Mouse (Mus musculus): ENCODE results near the gene Agrp. TPM values are rescaled to one million over a fixed set of nuclear protein-coding genes. Genes with fewer than 3 reads are reported as not detected.
A peak's percentile ranks its signal among the peaks of the same experiment; 100 is the strongest.

Gene Agrp
- total and polyA plus RNA-seq, 3 experiments: 0.63 TPM; not detected in 2

DNA sequence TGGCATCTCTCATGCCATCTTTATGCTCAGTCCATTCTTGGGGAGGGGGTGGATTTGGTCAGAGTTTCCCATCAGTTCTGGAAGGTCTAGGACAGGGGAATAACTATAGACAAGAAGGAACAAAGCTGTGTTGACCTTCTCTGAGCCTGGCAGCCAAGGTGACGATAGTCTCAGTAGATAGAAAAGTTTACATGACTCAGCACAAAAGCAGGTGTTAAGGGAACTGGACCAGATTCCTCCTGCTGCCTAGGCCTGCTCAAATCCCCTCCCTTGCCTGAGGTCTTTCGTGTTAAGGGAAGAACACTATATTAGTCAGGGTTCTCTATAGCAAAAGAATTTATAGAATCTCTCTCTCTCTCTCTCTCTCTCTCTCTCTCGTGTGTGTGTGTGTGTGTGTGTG lies 57.5 kb downstream of the Agrp start:
- H3K27me3 ChIP-seq (ENCODE audit: control insufficient read depth in 1 of 2, insufficient read depth in 2 of 2, low read length in 2 of 2): no peaks in the 10 kb centered on the region
- 0 out of 4 replicates have a peak, but pooled peaks cover 0 to 3% of the 10 kb centered on the region in 2 experiments for H3K4me1 ChIP-seq (ENCODE audit: control insufficient read depth in 1 of 2, insufficient read depth in 2 of 2, low read length in 2 of 2)
- no peaks in the 10 kb centered on the region for H3K79me2 ChIP-seq (ENCODE audit: control insufficient read depth, insufficient read depth, low read length, poor library complexity)
- no peak overlapping the region for H3K27ac ChIP-seq (ENCODE audit: control insufficient read depth, low read depth, low read length)
- no peak overlapping the region for H3K4me3 ChIP-seq (ENCODE audit: control insufficient read depth in 1 of 2, insufficient read depth in 1 of 2, low read depth in 2 of 2, low read length in 2 of 2)
- H3K36me3 ChIP-seq (ENCODE audit: control insufficient read depth in 1 of 2, insufficient read depth in 2 of 2, low read length in 2 of 2): peaks cover 0 to 3% of the 10 kb centered on the region in 2 experiments; a peak in 1 of 4 replicates
- DNase-seq (ENCODE audit: low read depth, low spot score): no peak
- TF ChIP-seq MAFK (IDR thresholded peaks at IDR 0.05; ENCODE audit: borderline replicate concordance, low read depth, low read length): peak; percentile 79
- no peak for TF ChIP-seq MAZ (IDR thresholded peaks at IDR 0.05; ENCODE audit: low read depth, low read length)
- peak; percentile 30; the same call in 1 of the 2 replicates for TF ChIP-seq ETS1 (IDR thresholded peaks at IDR 0.05; ENCODE audit: low read depth, low read length)
- no peak for TF ChIP-seq POLR2A (IDR thresholded peaks at IDR 0.05; ENCODE audit: control insufficient read depth in 1 of 2, insufficient read depth in 1 of 2, low read depth in 1 of 2, low read length in 2 of 2, poor library complexity in 1 of 2)
- H3K9ac ChIP-seq (ENCODE audit: control insufficient read depth, low read depth, low read length, poor library complexity, severe bottlenecking): no peak overlapping the region
- no peaks in the 10 kb centered on the region for H3K9me3 ChIP-seq (replicated peaks; ENCODE audit: insufficient read depth, low read length)

GRCm38 (mm10) chr8:105575538-105575937 lies 61.7 kb downstream of the Agrp start:
- Histone ChIP-seq H3K36me3 (ENCODE audit: control insufficient read depth in 1 of 2, insufficient read depth in 2 of 2, low read length in 2 of 2) (peaks cover 0 to 7% of the 10 kb centered on the region in 2 experiments; a peak in 2 of 4 replicates), H3K27ac (ENCODE audit: control insufficient read depth, low read depth, low read length) (no peak overlapping the region), H3K4me1 (ENCODE audit: control insufficient read depth in 1 of 2, insufficient read depth in 2 of 2, low read length in 2 of 2) (peaks cover 0 to 9% of the 10 kb centered on the region in 2 experiments; a peak in 1 of 4 replicates), H3K27me3 (ENCODE audit: control insufficient read depth in 1 of 2, insufficient read depth in 2 of 2, low read length in 2 of 2) (no peaks in the 10 kb centered on the region), H3K4me3 (ENCODE audit: control insufficient read depth in 1 of 2, insufficient read depth in 1 of 2, low read depth in 2 of 2, low read length in 2 of 2) (no peak overlapping the region), H3K79me2 (ENCODE audit: control insufficient read depth, insufficient read depth, low read length, poor library complexity) (no peaks in the 10 kb centered on the region), H3K9me3 (replicated peaks; ENCODE audit: insufficient read depth, low read length) (no peaks in the 10 kb centered on the region), H3K9ac (ENCODE audit: control insufficient read depth, low read depth, low read length, poor library complexity, severe bottlenecking) (no peak overlapping the region)
- no peak for TF ChIP-seq SMC3 (IDR thresholded peaks at IDR 0.05; ENCODE audit: low read depth, low read length)
- DNase-seq (ENCODE audit: low read depth, low spot score): no peak

GRCm38 (mm10) chr8:105574741-105575140 lies 62.5 kb downstream of the Agrp start:
- no peaks in the 10 kb centered on the region for H3K27me3 ChIP-seq (ENCODE audit: control insufficient read depth in 1 of 2, insufficient read depth in 2 of 2, low read length in 2 of 2)
- no peak overlapping the region for H3K4me3 ChIP-seq (ENCODE audit: control insufficient read depth in 1 of 2, insufficient read depth in 1 of 2, low read depth in 2 of 2, low read length in 2 of 2)
- no peaks in the 10 kb centered on the region for H3K79me2 ChIP-seq (ENCODE audit: control insufficient read depth, insufficient read depth, low read length, poor library complexity)
- no peak overlapping the region for H3K9ac ChIP-seq (ENCODE audit: control insufficient read depth, low read depth, low read length, poor library complexity, severe bottlenecking)
- no peaks in the 10 kb centered on the region for H3K9me3 ChIP-seq (replicated peaks; ENCODE audit: insufficient read depth, low read length)
- TF ChIP-seq MYC (IDR thresholded peaks at IDR 0.05; ENCODE audit: low read depth, low read length) (no peak), GATA1 (IDR thresholded peaks at IDR 0.05; ENCODE audit: low read depth, low read length) (no peak), ZKSCAN1 (IDR thresholded peaks at IDR 0.05; ENCODE audit: low read depth, low read length) (no peak), ELF1 (IDR thresholded peaks at IDR 0.05; ENCODE audit: low read depth, low read length) (no peak), MEF2A (IDR thresholded peaks at IDR 0.05; ENCODE audit: extremely low read depth, insufficient replicate concordance, low read depth, low read length, poor library complexity, severe bottlenecking) (no peak), POLR2A (IDR thresholded peaks at IDR 0.05; ENCODE audit: control insufficient read depth in 1 of 2, insufficient read depth in 1 of 2, low read depth in 1 of 2, low read length in 2 of 2, poor library complexity in 1 of 2) (no peak), MYB (IDR thresholded peaks at IDR 0.05; ENCODE audit: low read depth, low read length) (no peak), ZMIZ1 (IDR thresholded peaks at IDR 0.05; ENCODE audit: low read depth, low read length) (no peak), TCF12 (IDR thresholded peaks at IDR 0.05; ENCODE audit: low read depth, low read length) (no peak), ZNF384 (IDR thresholded peaks at IDR 0.05; ENCODE audit: low read depth, low read length) (no peak), CTCF (IDR thresholded peaks at IDR 0.05 in 2 of 3, conservative IDR thresholded peaks at IDR 0.05 in 1 of 3; ENCODE audit: control insufficient read depth in 1 of 3, insufficient read depth in 1 of 3, low read depth in 2 of 3, low read length in 3 of 3, poor library complexity in 1 of 3, severe bottlenecking in 1 of 3) (no peak), MAZ (IDR thresholded peaks at IDR 0.05; ENCODE audit: low read depth, low read length) (no peak), CHD1 (IDR thresholded peaks at IDR 0.05; ENCODE audit: low read depth, low read length) (no peak), BHLHE40 (IDR thresholded peaks at IDR 0.05; ENCODE audit: borderline replicate concordance, low read depth, low read length) (no peak), JUND (IDR thresholded peaks at IDR 0.05; ENCODE audit: low read depth, low read length) (no peak), POLR2AphosphoS2 (IDR thresholded peaks at IDR 0.05; ENCODE audit: low read length) (no peak), ZC3H11A (IDR thresholded peaks at IDR 0.05; ENCODE audit: low read depth, low read length) (no peak)
- H3K36me3 ChIP-seq (ENCODE audit: control insufficient read depth in 1 of 2, insufficient read depth in 2 of 2, low read length in 2 of 2): peaks cover 0 to 7% of the 10 kb centered on the region in 2 experiments; a peak in 2 of 4 replicates
- H3K27ac ChIP-seq (ENCODE audit: control insufficient read depth, low read depth, low read length): no peak overlapping the region
- peaks cover 0 to 9% of the 10 kb centered on the region in 2 experiments; a peak in 1 of 4 replicates for H3K4me1 ChIP-seq (ENCODE audit: control insufficient read depth in 1 of 2, insufficient read depth in 2 of 2, low read length in 2 of 2)
- no peak for DNase-seq (ENCODE audit: low read depth, low spot score)

Data from MEL (cell line).